Mouse (Mus musculus) neural tube, embryonic 13.5 days (tissue): Measurements from ENCODE around the gene Fgf8. TPM values are rescaled to one million over a fixed set of nuclear protein-coding genes. Genes with fewer than 3 reads are reported as not detected.

ENCODE experiments used
- ATAC-seq: fragments of 200-750 bp; cut with Nextera tagmentation; 2 replicates; pipeline ENCODE4 v1.8.0; 2017; ENCODE audit warnings: low read depth, mild to moderate bottlenecking, moderate TSS enrichment, moderate library complexity
- H3K27ac ChIP-seq: fragments of 300-500 bp; sonication (generic); replicated peaks from 2 replicates; pipeline ENCODE4 v1.5.1; 2015; ENCODE audit warnings: moderate library complexity, mild to moderate bottlenecking, inconsistent platforms
- H3K27me3 ChIP-seq: fragments of 300-500 bp; sonication (generic); 2 replicates; pipeline ENCODE4 v1.6.1; 2015; ENCODE audit warnings: mild to moderate bottlenecking, inconsistent platforms
- H3K36me3 ChIP-seq: fragments of 300-500 bp; sonication (generic); 2 replicates; pipeline ENCODE4 v1.6.1; 2015; ENCODE audit warnings: mild to moderate bottlenecking, inconsistent platforms
- H3K4me1 ChIP-seq: fragments of 300-500 bp; sonication (generic); replicated peaks from 2 replicates; pipeline ENCODE4 v1.6.1; 2015; ENCODE audit warnings: inconsistent platforms
- H3K4me2 ChIP-seq: fragments of 300-500 bp; sonication (generic); 2 replicates; pipeline ENCODE4 v1.6.1; 2015; ENCODE audit warnings: inconsistent platforms, mild to moderate bottlenecking, moderate library complexity
- H3K4me3 ChIP-seq: fragments of 300-500 bp; sonication (generic); 2 replicates; pipeline ENCODE4 v1.5.1; 2015; ENCODE audit warnings: mild to moderate bottlenecking, inconsistent platforms
- H3K9ac ChIP-seq: fragments of 300-500 bp; sonication (generic); 2 replicates; pipeline ENCODE4 v1.6.1; 2015; ENCODE audit warnings: moderate library complexity, mild to moderate bottlenecking, inconsistent platforms
- H3K9me3 ChIP-seq: fragments of 300-500 bp; sonication (generic); 2 replicates; pipeline ENCODE4 v1.6.1; 2016; ENCODE audit warnings: inconsistent platforms
- WGBS: fragments of 180-500 bp; shearing (Covaris S2); methylation state at CpG from one replicate; pipeline ENCODE4 v1.1.7; 2015; 5-methylcytosine and 5-hydroxymethylcytosine counted together
- polyA plus RNA-seq: library from polyadenylated mRNA; unstranded; fragments of >200 nt; fragmentation: Nextera tagmentation; extraction: Ambion mirVana; gene quantifications from 2 replicates; pipeline ENCODE4 v1.2.1, GENCODE M21; 2015

The Fgf8 gene
- polyA plus RNA-seq, 1 experiment from 2014 or later: not detected

GRCm38 (mm10) chr19:45781676-45782075, 39.0 kb upstream of the Fgf8 start:
- no peak overlapping the region for H3K27ac ChIP-seq
- H3K4me1 ChIP-seq: peaks cover 39% of the 10 kb centered on the region
- 63% methylated on average over 8 of the region's 8 CpGs for WGBS
- peak overlapping the region; percentile 64 for H3K4me2 ChIP-seq
- no peak for ATAC-seq
- peak overlapping the region; percentile 9; the same call in 1 of the 2 replicates for H3K9ac ChIP-seq
- H3K4me3 ChIP-seq: peak overlapping the region; percentile 100
- H3K9me3 ChIP-seq: no peaks in the 10 kb centered on the region
- no peaks in the 10 kb centered on the region for H3K27me3 ChIP-seq
- H3K36me3 ChIP-seq: peaks cover 36% of the 10 kb centered on the region

DNA sequence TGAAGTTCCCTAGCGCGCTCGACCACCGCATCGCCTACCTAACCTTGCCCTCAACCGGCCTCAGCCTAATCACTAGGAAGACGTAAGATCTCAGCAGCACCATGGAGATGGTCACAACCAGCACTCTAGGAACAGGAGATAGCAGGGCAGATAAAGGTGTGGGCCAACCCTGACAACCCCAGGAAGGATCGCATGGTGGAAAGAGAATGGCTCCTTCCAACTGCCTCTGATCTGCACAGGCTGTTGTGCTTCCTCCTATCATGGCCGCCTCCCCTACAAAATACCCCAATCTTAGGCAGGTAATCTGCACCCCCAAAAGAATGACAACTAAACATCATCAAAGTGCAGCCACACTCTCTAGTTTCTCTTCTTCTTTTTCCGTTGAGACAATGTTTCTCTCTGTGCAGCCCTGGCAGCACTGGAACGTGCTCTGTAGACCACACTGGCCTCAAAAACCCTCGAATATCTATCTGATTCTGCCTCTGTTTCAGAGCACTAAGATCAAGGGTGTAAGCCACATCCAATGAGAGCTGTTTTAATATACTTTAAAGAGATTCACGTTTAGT, 37.7 kb upstream of the Fgf8 start:
- ATAC-seq: no peak
- H3K36me3 ChIP-seq: peaks cover 49% of the 10 kb centered on the region
- H3K9ac ChIP-seq: peak overlapping the region; percentile 9; the same call in 1 of the 2 replicates
- H3K9me3 ChIP-seq: no peaks in the 10 kb centered on the region
- H3K27me3 ChIP-seq: no peaks in the 10 kb centered on the region
- WGBS: 87% methylated on average over 13 of the region's 13 CpGs
- H3K27ac ChIP-seq: no peak overlapping the region
- H3K4me2 ChIP-seq: peak overlapping the region; percentile 64
- peak overlapping the region; percentile 100 for H3K4me3 ChIP-seq
- peaks cover 39% of the 10 kb centered on the region for H3K4me1 ChIP-seq

DNA sequence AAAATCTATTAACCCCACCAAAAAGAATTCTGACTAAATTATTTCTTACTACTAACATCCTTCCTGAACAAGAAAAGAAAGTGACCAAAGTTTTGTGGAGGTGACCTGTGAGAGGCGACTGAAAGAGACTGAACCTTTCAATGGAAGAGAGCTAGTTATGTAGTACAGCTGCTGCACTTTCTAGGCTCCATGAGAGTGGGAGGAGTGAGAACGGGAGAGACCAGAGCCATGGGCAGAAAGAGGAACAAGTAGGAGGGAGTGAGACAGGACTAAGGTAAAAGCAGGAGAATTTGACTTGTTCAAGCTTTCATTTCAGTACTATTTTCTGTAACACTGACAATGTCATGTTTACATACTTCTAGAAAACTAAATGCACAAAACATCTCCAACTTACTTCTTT, 32.8 kb upstream of the Fgf8 start:
- Histone ChIP-seq H3K9me3 (no peaks in the 10 kb centered on the region), H3K4me1 (peaks cover 15% of the 10 kb centered on the region), H3K36me3 (peaks cover 97% of the 10 kb centered on the region), H3K27me3 (no peaks in the 10 kb centered on the region), H3K4me2 (no peak overlapping the region), H3K9ac (no peak overlapping the region), H3K4me3 (no peak overlapping the region), H3K27ac (no peak overlapping the region)
- ATAC-seq: no peak
- WGBS: 84% methylated on average over 2 of the region's 2 CpGs

GRCm38 (mm10) chr19:45771501-45771900, 28.8 kb upstream of the Fgf8 start:
- H3K9me3 ChIP-seq: no peaks in the 10 kb centered on the region
- no peaks in the 10 kb centered on the region for H3K4me1 ChIP-seq
- H3K27ac ChIP-seq: no peak overlapping the region
- H3K27me3 ChIP-seq: no peaks in the 10 kb centered on the region
- H3K36me3 ChIP-seq: peaks cover 98% of the 10 kb centered on the region
- no peak overlapping the region for H3K4me3 ChIP-seq
- 90% methylated on average over 5 of the region's 5 CpGs for WGBS
- H3K9ac ChIP-seq: no peak overlapping the region
- no peak overlapping the region for H3K4me2 ChIP-seq
- ATAC-seq: no peak

DNA sequence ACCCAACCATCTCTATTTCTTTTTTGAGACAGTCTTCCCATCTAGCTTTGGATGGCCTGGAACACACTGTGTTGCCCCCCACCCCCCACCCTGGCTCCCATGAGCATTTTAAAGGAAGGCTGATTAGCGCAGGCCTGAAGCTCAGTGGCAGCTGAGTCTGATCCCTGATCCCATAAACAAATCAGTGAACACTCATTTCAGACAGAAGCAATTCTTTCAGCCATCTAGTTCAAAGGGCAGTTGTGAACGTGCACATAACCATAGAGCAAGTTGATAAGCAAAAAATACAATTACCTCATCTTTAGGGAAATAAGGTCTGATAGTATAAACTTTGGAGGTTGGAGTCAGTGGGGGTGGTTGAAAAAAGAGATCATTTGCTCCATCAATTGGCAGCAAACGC, 18.1 kb upstream of the Fgf8 start:
- Histone ChIP-seq H3K27ac (no peak overlapping the region), H3K9me3 (no peaks in the 10 kb centered on the region), H3K4me2 (no peak overlapping the region), H3K36me3 (peaks cover 92% of the 10 kb centered on the region), H3K4me1 (no peaks in the 10 kb centered on the region), H3K27me3 (no peaks in the 10 kb centered on the region), H3K9ac (no peak overlapping the region), H3K4me3 (no peak overlapping the region)
- ATAC-seq: no peak
- WGBS: 94% methylated on average over 3 of the region's 3 CpGs

GRCm38 (mm10) chr19:45758671-45759070, 16.0 kb upstream of the Fgf8 start:
- no peaks in the 10 kb centered on the region for H3K9me3 ChIP-seq
- no peaks in the 10 kb centered on the region for H3K4me1 ChIP-seq
- H3K27ac ChIP-seq: no peak overlapping the region
- H3K4me2 ChIP-seq: no peak overlapping the region
- WGBS: 89% methylated on average over 5 of the region's 5 CpGs
- no peak overlapping the region for H3K4me3 ChIP-seq
- no peak overlapping the region for H3K9ac ChIP-seq
- H3K36me3 ChIP-seq: peaks cover 92% of the 10 kb centered on the region
- no peak for ATAC-seq
- H3K27me3 ChIP-seq: no peaks in the 10 kb centered on the region

DNA sequence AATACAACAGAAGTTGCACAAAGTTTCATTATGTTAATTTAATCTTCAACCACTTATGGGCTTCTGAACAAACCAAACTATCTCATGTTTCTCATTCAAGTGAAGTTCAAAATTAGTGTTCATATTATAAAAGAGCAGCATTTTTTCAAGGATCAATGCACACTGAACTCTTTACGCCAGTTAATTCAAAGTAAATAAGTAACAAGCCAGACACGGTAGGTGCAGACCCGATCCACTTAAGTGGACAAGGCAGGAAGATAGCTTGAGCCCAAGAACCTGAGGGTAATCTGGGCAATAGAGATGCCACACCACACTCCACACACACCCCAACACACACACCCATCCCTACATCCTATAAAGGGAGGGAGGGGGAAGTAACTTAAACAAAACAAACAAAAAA, 10.8 kb upstream of the Fgf8 start:
- 98% methylated on average over 3 of the region's 3 CpGs for WGBS
- Histone ChIP-seq H3K27ac (no peak overlapping the region), H3K27me3 (no peaks in the 10 kb centered on the region), H3K4me2 (no peak overlapping the region), H3K36me3 (peaks cover 72% of the 10 kb centered on the region), H3K9ac (no peak overlapping the region), H3K9me3 (no peaks in the 10 kb centered on the region), H3K4me3 (no peak overlapping the region), H3K4me1 (peaks cover 14% of the 10 kb centered on the region)
- no peak for ATAC-seq

GRCm38 (mm10) chr19:45751881-45752280, 9.2 kb upstream of the Fgf8 start:
- H3K4me1 ChIP-seq: peaks cover 26% of the 10 kb centered on the region
- H3K9ac ChIP-seq: no peak overlapping the region
- ATAC-seq: no peak
- H3K36me3 ChIP-seq: peaks cover 60% of the 10 kb centered on the region
- WGBS: 92% methylated on average over 7 of the region's 7 CpGs
- H3K9me3 ChIP-seq: no peaks in the 10 kb centered on the region
- no peak overlapping the region for H3K27ac ChIP-seq
- peaks cover 6% of the 10 kb centered on the region for H3K27me3 ChIP-seq
- no peak overlapping the region for H3K4me3 ChIP-seq
- H3K4me2 ChIP-seq: no peak overlapping the region

DNA sequence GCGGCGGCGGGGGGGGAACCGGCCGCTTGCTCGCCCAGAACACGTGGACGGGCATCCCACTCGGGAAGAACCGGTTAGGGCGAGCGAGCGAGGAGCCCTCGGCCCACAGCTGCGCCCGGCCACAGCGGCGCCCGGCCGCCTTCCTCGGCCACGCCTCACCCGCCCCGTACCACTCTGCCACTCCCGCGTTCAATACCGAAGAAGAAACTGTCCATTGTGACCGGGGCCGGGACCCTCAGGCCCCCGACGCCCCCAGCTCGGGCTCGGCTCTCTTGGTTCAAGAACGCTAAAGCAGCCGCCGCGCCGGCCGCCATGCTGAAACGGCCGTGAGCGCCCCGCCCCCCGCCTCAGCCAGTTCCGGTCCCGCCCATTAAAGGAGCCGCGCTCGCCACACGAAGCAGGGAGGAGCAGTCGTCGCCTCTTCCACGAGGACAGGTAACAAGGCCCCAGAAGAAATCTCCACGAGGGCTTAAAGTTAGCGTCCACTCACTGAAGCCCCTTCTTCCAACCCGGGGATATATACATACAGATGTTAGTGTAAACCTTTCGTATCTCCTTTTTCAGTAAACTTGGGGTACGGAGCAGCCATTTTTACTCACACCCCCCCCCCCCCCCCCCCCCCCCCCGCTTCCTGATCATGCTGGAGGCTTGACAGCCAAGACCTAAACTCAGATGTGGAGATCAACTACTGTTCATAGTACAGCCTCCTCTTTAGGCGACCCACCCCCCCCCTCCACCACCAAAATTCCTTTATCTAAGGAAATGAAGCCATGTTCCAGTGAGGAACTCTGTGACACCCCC, 6.7 kb upstream of the Fgf8 start, which contains the start of gene Npm3:
Gene Npm3, minus strand, starts transcription at position 349 of the 801 bp plus-strand sequence.
- under 1% methylated on average over 46 of the region's 60 CpGs for WGBS
- Histone ChIP-seq H3K4me3 (peak within 1 kb of the TSS; percentile 84), H3K27me3 (peaks cover 31% of the 10 kb centered on the region), H3K27ac (no peak within 1 kb of the TSS), H3K9ac (peak within 1 kb of the TSS; percentile 84), H3K36me3 (peaks cover 36% of the 10 kb centered on the region), H3K4me2 (peak within 1 kb of the TSS; percentile 98), H3K9me3 (no peaks in the 10 kb centered on the region), H3K4me1 (peaks cover 35% of the 10 kb centered on the region)
- peak; percentile 86 for ATAC-seq

DNA sequence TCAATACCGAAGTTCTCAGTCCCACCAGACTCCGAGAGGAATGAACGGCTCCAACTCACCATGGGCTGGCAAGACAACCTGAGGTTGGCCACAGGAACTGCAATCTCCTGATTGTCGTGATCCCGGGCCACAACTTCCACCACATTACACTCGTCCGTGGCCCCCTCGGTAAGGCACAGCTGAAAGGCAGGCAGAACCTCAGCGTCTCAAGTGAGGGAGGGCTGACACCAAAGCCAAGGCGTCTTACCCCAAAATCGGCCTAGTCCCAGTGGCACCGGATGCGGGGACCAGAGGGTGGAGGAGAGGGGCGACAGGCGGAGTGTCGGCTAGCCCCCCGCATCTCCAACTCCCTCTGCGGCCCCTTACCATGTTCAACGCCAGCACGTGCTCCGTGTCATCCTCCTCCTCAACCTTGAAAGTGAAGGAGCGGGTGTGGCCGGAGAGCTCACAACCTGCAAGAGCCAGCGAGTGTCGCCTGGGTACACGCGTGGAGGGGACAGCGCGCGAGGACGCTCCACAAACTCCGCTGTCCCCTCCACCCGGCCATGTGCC, 6.1 kb upstream of the Fgf8 start:
- Histone ChIP-seq H3K4me2 (peak overlapping the region; percentile 98), H3K4me3 (peak overlapping the region; percentile 84), H3K9ac (peak overlapping the region; percentile 84), H3K27ac (no peak overlapping the region), H3K36me3 (peaks cover 29% of the 10 kb centered on the region), H3K27me3 (peaks cover 37% of the 10 kb centered on the region), H3K9me3 (no peaks in the 10 kb centered on the region), H3K4me1 (peaks cover 35% of the 10 kb centered on the region)
- 1% methylated on average over 33 of the region's 33 CpGs for WGBS
- no peak; the same call in 1 of the 2 replicates for ATAC-seq

DNA sequence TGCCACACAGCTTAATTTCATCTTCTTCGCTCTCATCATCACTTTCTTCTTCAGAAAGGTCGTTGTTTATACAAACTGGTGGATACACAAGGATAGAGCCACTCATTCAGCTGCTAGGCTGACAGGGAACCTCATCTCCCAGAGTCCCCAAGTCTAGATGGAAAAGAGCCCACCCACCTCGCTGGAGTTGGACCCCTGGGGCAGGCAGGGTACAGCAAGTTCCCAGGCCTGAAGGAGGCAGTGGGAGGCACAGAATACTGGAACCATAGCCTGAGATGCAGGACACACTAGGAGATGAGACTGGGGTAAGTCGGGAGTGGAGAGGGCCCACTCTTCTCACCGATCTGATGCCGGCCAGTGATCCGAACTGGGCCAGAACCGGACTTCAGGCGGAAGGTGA, 5.5 kb upstream of the Fgf8 start:
- H3K9ac ChIP-seq: peak overlapping the region; percentile 84
- peaks cover 25% of the 10 kb centered on the region for H3K36me3 ChIP-seq
- H3K27ac ChIP-seq: no peak overlapping the region
- peak overlapping the region; percentile 84 for H3K4me3 ChIP-seq
- 57% methylated on average over 9 of the region's 9 CpGs for WGBS
- H3K9me3 ChIP-seq: no peaks in the 10 kb centered on the region
- H3K27me3 ChIP-seq: peaks cover 43% of the 10 kb centered on the region
- peaks cover 36% of the 10 kb centered on the region for H3K4me1 ChIP-seq
- no peak for ATAC-seq
- H3K4me2 ChIP-seq: peak overlapping the region; percentile 98

- no peak overlapping the region for H3K4me3 ChIP-seq
- no peak overlapping the region for H3K9ac ChIP-seq
- ATAC-seq: no peak
- no peak overlapping the region for H3K4me2 ChIP-seq
- peaks cover 17% of the 10 kb centered on the region for H3K36me3 ChIP-seq
- H3K4me1 ChIP-seq: peaks cover 46% of the 10 kb centered on the region
- H3K27ac ChIP-seq: no peak overlapping the region
- H3K9me3 ChIP-seq: no peaks in the 10 kb centered on the region
- 32% methylated on average over 11 of the region's 11 CpGs for whole genome bisulfite sequencing
- peaks cover 52% of the 10 kb centered on the region for H3K27me3 ChIP-seq
Measured at GRCm38 (mm10) chr19:45747028-45747867, 4.5 kb upstream of the Fgf8 start.
